Mouse (Mus musculus) kidney, adult 11 months (tissue): ENCODE results near the gene Prl7b1.

Experiments used
- DNase-seq: peaks from one replicate; pipeline ENCODE4 v3.0.0; 2022

Gene Prl7b1

DNA sequence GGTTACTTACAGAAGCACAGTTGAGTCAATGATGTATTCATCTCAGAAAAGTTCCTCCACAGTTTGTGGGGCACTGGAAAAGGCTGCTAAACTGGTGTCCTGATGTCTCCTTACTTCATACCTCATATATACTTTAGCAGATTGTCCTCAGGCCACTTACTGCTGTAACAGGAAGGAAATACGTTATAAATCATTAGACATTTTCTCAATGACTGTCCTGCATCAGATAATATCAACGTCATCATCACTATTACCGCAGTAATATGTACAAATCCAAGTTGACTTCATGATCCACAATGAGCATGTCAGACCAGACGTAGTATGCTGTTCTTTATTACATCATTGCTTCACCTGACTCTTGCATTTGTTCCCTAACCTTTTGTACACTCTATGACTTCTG is at the start of gene Prl7b1:
TSS of gene Prl7b1 (minus strand) at position 101 of the 400 bp plus-strand sequence.
- no peak for DNase-seq

DNA sequence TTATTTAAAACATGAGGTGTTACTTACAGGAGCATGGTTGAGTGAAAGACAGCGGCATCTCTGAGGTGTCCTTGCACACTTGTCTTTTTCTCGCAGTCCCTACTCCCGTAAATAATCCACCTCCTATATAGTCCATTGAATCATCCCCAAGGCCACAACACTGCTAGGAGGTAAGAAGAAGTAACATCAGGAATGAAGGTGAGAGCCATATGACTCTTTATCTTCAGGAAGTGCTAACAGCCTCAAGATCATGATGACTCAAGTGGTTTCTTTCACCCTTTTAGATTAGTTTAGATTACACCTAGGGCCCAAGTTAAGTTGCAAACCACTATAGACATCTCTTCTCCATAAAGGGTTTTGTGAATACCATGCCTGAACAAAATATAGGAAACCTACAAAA is 32.0 kb upstream of the Prl7b1 start, which contains the start of gene Prl7a1:
TSS of gene Prl7a1 (minus strand) at position 101 of the 400 bp plus-strand sequence.
- DNase-seq, result no peak

DNA sequence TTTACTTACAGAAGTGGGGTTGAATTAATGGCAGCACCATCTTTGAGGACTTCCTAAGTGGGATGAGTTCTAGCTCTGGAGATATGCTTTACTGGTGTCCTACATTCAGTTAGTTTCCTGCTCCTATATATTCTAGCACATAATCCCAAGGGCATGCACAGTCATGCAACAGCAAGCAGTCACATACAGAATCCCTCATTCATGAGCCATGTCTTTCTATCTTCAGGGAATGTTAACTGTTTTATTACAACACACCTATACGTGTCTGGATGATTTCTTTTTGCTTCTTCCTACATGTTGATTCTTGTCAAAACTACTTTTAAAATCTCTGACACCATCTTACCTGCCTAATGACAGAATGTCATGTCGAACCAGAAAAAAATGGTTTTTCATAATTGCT is 28.3 kb downstream of the Prl7b1 start, which contains the start of gene Prl8a1:
TSS of gene Prl8a1 (minus strand) at position 101 of the 400 bp plus-strand sequence.
- no peak for DNase-seq

- no peak for DNase-seq
Measured at GRCm38 (mm10) chr13:27564506-27564905, 45.9 kb downstream of the Prl7b1 start, which contains the start of gene Prl8a9. Prl8a9 (minus strand) TSS chr13:27564606.

DNA sequence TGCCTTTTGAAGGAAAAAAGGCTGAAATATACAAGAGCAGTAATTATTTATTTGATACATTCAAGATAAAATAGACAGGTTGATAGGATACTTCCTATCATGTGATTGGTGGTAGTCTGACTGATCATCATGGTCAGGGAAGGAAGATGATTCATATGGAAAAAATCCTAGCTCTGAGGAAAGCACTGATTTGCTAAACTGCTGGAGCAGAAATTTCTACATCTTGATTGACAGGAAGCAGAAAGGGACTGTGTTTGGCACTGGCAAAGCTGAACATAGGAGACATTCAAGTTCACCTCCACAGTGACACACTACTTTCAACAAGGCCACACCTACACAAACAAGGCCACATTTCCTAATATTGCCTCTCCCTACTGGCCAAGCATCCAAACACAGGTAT is 57.0 kb downstream of the Prl7b1 start:
- DNase-seq, result no peak
